In genomic region chr8:82903497-82903896, GRCm38 (mm10) we compare ENCODE assay signal across 12 mouse cellular contexts.
"Had no signal": no experiment of that assay in that cellular context is flagged by ENCODE, and none has a peak within 500 bp of the region (broad histone marks: within the 10 kb centered on the region; RNA-seq: fewer than 3 reads in every experiment).

No protein-coding gene starts in this region.

- H3K4me2 ChIP-seq: kidney, embryonic 15.5 days; limb, embryonic 15.5 days; liver, embryonic 12.5 days; lung, embryonic 14.5 days; midbrain, embryonic 15.5 days; neural tube, embryonic 13.5 days had no signal

- H3K27me3 ChIP-seq: kidney, embryonic 15.5 days; limb, embryonic 15.5 days; liver, embryonic 12.5 days; midbrain, embryonic 15.5 days; neural tube, embryonic 13.5 days had no signal

- H3K36me3 ChIP-seq: kidney, embryonic 15.5 days; limb, embryonic 15.5 days; liver, embryonic 12.5 days; midbrain, embryonic 15.5 days; neural tube, embryonic 13.5 days had no signal

- H3K4me3 ChIP-seq: kidney, embryonic 15.5 days; limb, embryonic 15.5 days; liver, embryonic 12.5 days; midbrain, embryonic 15.5 days; neural tube, embryonic 13.5 days had no signal

- H3K9me3 ChIP-seq: kidney, embryonic 15.5 days; limb, embryonic 15.5 days; liver, embryonic 12.5 days; midbrain, embryonic 15.5 days; neural tube, embryonic 13.5 days had no signal

- H3K27ac ChIP-seq: kidney, embryonic 15.5 days; limb, embryonic 15.5 days; liver, embryonic 12.5 days; macrophage; midbrain, embryonic 15.5 days; neural tube, embryonic 13.5 days had no signal

- H3K9ac ChIP-seq: kidney, embryonic 15.5 days; limb, embryonic 15.5 days; liver, embryonic 12.5 days; lung, embryonic 14.5 days; midbrain, embryonic 15.5 days; neural tube, embryonic 13.5 days had no signal

- H3K4me1 ChIP-seq: limb, embryonic 15.5 days; liver, embryonic 12.5 days; midbrain, embryonic 15.5 days had no signal

- ATAC-seq: liver, embryonic 12.5 days; midbrain, embryonic 15.5 days had no signal

- DNase-seq: kidney, adult 2 months; kidney, postnatal 14 days; lung, embryonic 14.5 days; lung, postnatal 14 days; retina, postnatal 1 day; thymus, postnatal 4 days had no signal
